Mouse (Mus musculus) myocyte (in vitro differentiated cells): Measurements from ENCODE around the gene Slc25a31. TPM values are rescaled to one million over a fixed set of nuclear protein-coding genes. Genes with fewer than 3 reads are reported as not detected.

ENCODE experiments used
- H3K27me3 ChIP-seq: one replicate; pipeline ENCODE4 v1.6.1; 2011; ENCODE audit not compliant: control insufficient read depth, insufficient read depth, insufficient read length
- H3K36me3 ChIP-seq: one replicate; pipeline ENCODE4 v1.6.1; 2011; ENCODE audit not compliant: control insufficient read depth, insufficient read depth
- H3K4me2 ChIP-seq: one replicate; pipeline ENCODE4 v1.6.1; 2011; ENCODE audit warnings: low read depth, control low read depth
- H3K4me3 ChIP-seq: one replicate; pipeline ENCODE4 v1.5.1; 2011; ENCODE audit warnings: mild to moderate bottlenecking, control low read depth, moderate library complexity
- H3K79me2 ChIP-seq: one replicate; pipeline ENCODE4 v1.6.1; 2011; ENCODE audit not compliant: control insufficient read depth, insufficient read depth
- H3ac ChIP-seq: one replicate; pipeline ENCODE4 v1.6.1; 2011; ENCODE audit not compliant: control insufficient read depth, insufficient read length
- CEBPB ChIP-seq: IDR thresholded peaks from 2 replicates; pipeline ENCODE4 v1.6.1; 2011; ENCODE audit warnings: mild to moderate bottlenecking, moderate library complexity; ENCODE audit not compliant: poor library complexity, insufficient read depth, severe bottlenecking
- E2F4 ChIP-seq: IDR thresholded peaks from one replicate; pipeline ENCODE4 v1.6.1; 2011; ENCODE audit warnings: mild to moderate bottlenecking, control low read depth, moderate library complexity; ENCODE audit not compliant: insufficient read depth
- MAX ChIP-seq: IDR thresholded peaks from one replicate; pipeline ENCODE4 v1.6.1; 2011; ENCODE audit warnings: low read depth, mild to moderate bottlenecking, control low read depth
- MYOD1 ChIP-seq, 3 experiments: IDR thresholded peaks; one replicate each; pipeline ENCODE4 v1.6.1; 2011; ENCODE audit warnings: control low read depth in 2 of 3, low read depth in 2 of 3, mild to moderate bottlenecking in 2 of 3, moderate library complexity in 1 of 3; ENCODE audit not compliant: insufficient read length in 2 of 3, control insufficient read depth in 1 of 3
- MYOG ChIP-seq, 3 experiments: IDR thresholded peaks; one replicate each; pipeline ENCODE4 v1.6.1; 2011; ENCODE audit warnings: control low read depth in 2 of 3, low read depth in 2 of 3, mild to moderate bottlenecking in 2 of 3; ENCODE audit not compliant: insufficient read length in 2 of 3, control insufficient read depth in 1 of 3, insufficient read depth in 1 of 3
- POLR2A ChIP-seq: IDR thresholded peaks from one replicate; pipeline ENCODE4 v1.6.1; 2011; ENCODE audit warnings: low read depth, mild to moderate bottlenecking, control low read depth, moderate library complexity; ENCODE audit not compliant: insufficient read length
- POLR2AphosphoS2 ChIP-seq: IDR thresholded peaks from one replicate; pipeline ENCODE4 v1.6.1; 2011; ENCODE audit warnings: low read depth, control low read depth; ENCODE audit not compliant: insufficient read length
- REST ChIP-seq: IDR thresholded peaks from one replicate; pipeline ENCODE4 v1.6.1; 2011; ENCODE audit warnings: mild to moderate bottlenecking, control low read depth, moderate library complexity; ENCODE audit not compliant: insufficient read depth, insufficient read length
- SRF ChIP-seq: IDR thresholded peaks from one replicate; pipeline ENCODE4 v1.6.1; 2011; ENCODE audit warnings: low read depth; ENCODE audit not compliant: control insufficient read depth, insufficient read length
- TCF12 ChIP-seq: IDR thresholded peaks from one replicate; pipeline ENCODE4 v1.6.1; 2011; ENCODE audit warnings: mild to moderate bottlenecking, control low read depth; ENCODE audit not compliant: poor library complexity, insufficient read depth, severe bottlenecking
- TCF3 ChIP-seq: IDR thresholded peaks from one replicate; pipeline ENCODE4 v1.6.1; 2011; ENCODE audit warnings: low read depth, control low read depth; ENCODE audit not compliant: insufficient read length
- USF1 ChIP-seq: IDR thresholded peaks from one replicate; pipeline ENCODE4 v1.6.1; 2011; ENCODE audit warnings: low read depth, mild to moderate bottlenecking, control low read depth, moderate library complexity
- polyA plus RNA-seq: library from polyadenylated mRNA; unstranded; fragments of >200 nt; fragmentation: generic; extraction: Trizol; gene quantifications from one replicate; pipeline ENCODE4 v1.2.1, GENCODE M21; 2012; ENCODE audit warnings: missing spikeins

Gene Slc25a31
- polyA plus RNA-seq, 1 experiment = not detected

DNA sequence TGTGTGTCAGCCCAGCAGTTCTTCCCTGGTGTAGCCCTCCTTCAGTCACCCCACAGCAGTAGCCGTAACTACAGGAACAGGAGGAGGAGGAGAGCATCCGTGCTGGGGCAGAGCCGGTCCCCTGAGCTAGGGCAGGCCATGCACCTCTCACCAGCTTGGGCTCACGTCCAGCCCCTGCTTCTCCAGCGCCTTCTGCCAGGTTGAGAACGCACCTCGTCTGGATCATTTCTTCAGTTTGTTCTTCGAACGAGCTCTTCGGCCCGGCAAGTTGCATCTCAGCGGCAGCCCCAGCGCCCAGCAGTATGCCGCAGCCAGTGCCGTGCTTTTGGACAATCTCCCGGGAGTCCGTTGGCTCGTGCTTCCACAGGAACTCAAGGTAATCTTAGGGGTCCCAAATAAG, 25.5 kb upstream of the Slc25a31 start:
- Histone ChIP-seq H3K79me2 (peaks cover 5% of the 10 kb centered on the region), H3K4me3 (peak overlapping the region; percentile 19), H3K4me2 (peak overlapping the region; percentile 97), H3ac (no peak overlapping the region), H3K36me3 (no peaks in the 10 kb centered on the region), H3K27me3 (no peaks in the 10 kb centered on the region)
- TF ChIP-seq E2F4 = no peak
- TF ChIP-seq TCF12 = no peak
- no peak for TF ChIP-seq POLR2A
- no peak for TF ChIP-seq USF1
- TF ChIP-seq TCF3 = no peak
- TF ChIP-seq REST = no peak
- TF ChIP-seq MYOD1 (IDR thresholded peaks at IDR 0.05; ENCODE audit: control insufficient read depth in 1 of 3, insufficient read length in 2 of 3, low read depth in 2 of 3) = no peak
- no peak for TF ChIP-seq CEBPB
- no peak for TF ChIP-seq POLR2AphosphoS2
- no peak for TF ChIP-seq SRF
- no peak for TF ChIP-seq MAX
- TF ChIP-seq MYOG (IDR thresholded peaks at IDR 0.05; ENCODE audit: control insufficient read depth in 1 of 3, insufficient read depth in 1 of 3, insufficient read length in 2 of 3, low read depth in 2 of 3) = no peak

- Histone ChIP-seq H3K27me3 (no peaks in the 10 kb centered on the region), H3K79me2 (peaks cover 5% of the 10 kb centered on the region), H3K4me2 (peak overlapping the region; percentile 31), H3K4me3 (no peak overlapping the region), H3ac (no peak overlapping the region), H3K36me3 (no peaks in the 10 kb centered on the region)
- peak; percentile 18 for TF ChIP-seq TCF12
- peak in 1 of 3 experiments; percentile 7 for TF ChIP-seq MYOG (IDR thresholded peaks at IDR 0.05; ENCODE audit: control insufficient read depth in 1 of 3, insufficient read depth in 1 of 3, insufficient read length in 2 of 3, low read depth in 2 of 3)
- TF ChIP-seq MYOD1 (IDR thresholded peaks at IDR 0.05; ENCODE audit: control insufficient read depth in 1 of 3, insufficient read length in 2 of 3, low read depth in 2 of 3) = peak; percentile 18 to 92 (median 84)
- no peak for TF ChIP-seq POLR2AphosphoS2
- TF ChIP-seq USF1 = no peak
- peak; percentile 16 for TF ChIP-seq TCF3
- TF ChIP-seq E2F4 = no peak
- no peak for TF ChIP-seq MAX
- no peak for TF ChIP-seq POLR2A
- no peak for TF ChIP-seq CEBPB
- TF ChIP-seq SRF = no peak
- TF ChIP-seq REST = no peak
Measured at GRCm38 (mm10) chr3:40685855-40686515, 22.7 kb upstream of the Slc25a31 start.

- no peaks in the 10 kb centered on the region for H3K27me3 ChIP-seq
Measured at GRCm38 (mm10) chr3:40686836-40687235, 21.8 kb upstream of the Slc25a31 start.

GRCm38 (mm10) chr3:40687588-40687987, 21.1 kb upstream of the Slc25a31 start:
- no peaks in the 10 kb centered on the region for H3K36me3 ChIP-seq
- no peak overlapping the region for H3ac ChIP-seq
- no peaks in the 10 kb centered on the region for H3K27me3 ChIP-seq
- no peaks in the 10 kb centered on the region for H3K79me2 ChIP-seq
- TF ChIP-seq POLR2A (no peak), MYOD1 (IDR thresholded peaks at IDR 0.05; ENCODE audit: control insufficient read depth in 1 of 3, insufficient read length in 2 of 3, low read depth in 2 of 3) (no peak), SRF (no peak), USF1 (no peak), MAX (no peak), TCF12 (no peak), POLR2AphosphoS2 (no peak), REST (no peak)
- no peak overlapping the region for H3K4me3 ChIP-seq
- H3K4me2 ChIP-seq = no peak overlapping the region

More at GRCm38 (mm10) chr3:40686836-40687235, 21.8 kb upstream of the Slc25a31 start:
- Histone ChIP-seq H3K36me3 (no peaks in the 10 kb centered on the region), H3K4me3 (no peak overlapping the region), H3K79me2 (no peaks in the 10 kb centered on the region), H3K4me2 (peak overlapping the region; percentile 31), H3ac (no peak overlapping the region)
- TF ChIP-seq SRF = no peak
- TF ChIP-seq MAX = no peak
- TF ChIP-seq CEBPB = no peak
- no peak for TF ChIP-seq TCF3
- no peak for TF ChIP-seq POLR2AphosphoS2
- TF ChIP-seq MYOD1 (IDR thresholded peaks at IDR 0.05; ENCODE audit: control insufficient read depth in 1 of 3, insufficient read length in 2 of 3, low read depth in 2 of 3) = no peak
